Mouse (Mus musculus) left cerebral cortex, postnatal 36 days (tissue): ENCODE measurements around the gene Runx1. TPM values are rescaled to one million over a fixed set of nuclear protein-coding genes. Genes with fewer than 3 reads are reported as not detected.

Experiments
- DNase-seq, 2 experiments: peaks; one replicate each; pipeline ENCODE4 v3.0.0; 2021 to 2022; ENCODE audit warnings: low spot score in 2 of 2, mixed read lengths in 1 of 2
- intact Hi-C: fragments of 180-260 bp; cut with DNase I; formaldehyde crosslinking; loops from one replicate; pipeline ENCODE4 v1.15.1; 2025
- total RNA-seq, 2 experiments: library from RNA; stranded (reverse); gene quantifications; 2 replicates each; pipeline ENCODE4 v1.2.3; 2021

The Runx1 gene
- total RNA-seq, 2 experiments from 2014 or later: 1.1 TPM

GRCm38 (mm10) chr16:92602504-92602903 lies 223.4 kb downstream of the Runx1 start:
- DNase-seq: no peak
- intact Hi-C loops: no loop called here

GRCm38 (mm10) chr16:92601270-92601826 lies 224.6 kb downstream of the Runx1 start:
- intact Hi-C loops: no loop called here
- DNase-seq: no peak

- intact Hi-C loops: no loop called here
- DNase-seq: no peak
Measured at GRCm38 (mm10) chr16:92599451-92599850, 226.5 kb downstream of the Runx1 start.

GRCm38 (mm10) chr16:92597655-92598054 lies 228.3 kb downstream of the Runx1 start:
- no peak for DNase-seq
- intact Hi-C loops: no loop called here

- intact Hi-C loops: no loop called here
- no peak for DNase-seq
Measured at GRCm38 (mm10) chr16:92592207-92592606, 233.7 kb downstream of the Runx1 start.

GRCm38 (mm10) chr16:92591783-92592182 lies 234.2 kb downstream of the Runx1 start:
- intact Hi-C loops: no loop called here
- no peak for DNase-seq

GRCm38 (mm10) chr16:92587836-92588235 lies 238.1 kb downstream of the Runx1 start:
- DNase-seq: no peak
- intact Hi-C loops: no loop called here

- DNase-seq: no peak
- intact Hi-C loops: no loop called here
Measured at GRCm38 (mm10) chr16:92581767-92582166, 244.2 kb downstream of the Runx1 start.

- intact Hi-C loops: no loop called here
- DNase-seq: no peak
Measured at GRCm38 (mm10) chr16:92580981-92581380, 245.0 kb downstream of the Runx1 start.

- intact Hi-C loops: no loop called here
- no peak for DNase-seq
Measured at GRCm38 (mm10) chr16:92578915-92579653, 246.9 kb downstream of the Runx1 start.

GRCm38 (mm10) chr16:92577381-92577780 lies 248.6 kb downstream of the Runx1 start:
- intact Hi-C loops: no loop called here
- DNase-seq: no peak

- intact Hi-C loops: no loop called here
- DNase-seq: no peak
Measured at GRCm38 (mm10) chr16:92575792-92576191, 250.2 kb downstream of the Runx1 start.

- intact Hi-C loops: no loop called here
- DNase-seq: no peak
Measured at GRCm38 (mm10) chr16:92573193-92573592, 252.8 kb downstream of the Runx1 start.

- no peak for DNase-seq
- intact Hi-C loops: no loop called here
Measured at GRCm38 (mm10) chr16:92571246-92571645, 254.7 kb downstream of the Runx1 start.

- no peak for DNase-seq
Measured at GRCm38 (mm10) chr16:92566146-92566545, 259.8 kb downstream of the Runx1 start.

GRCm38 (mm10) chr16:92565708-92566107 lies 260.2 kb downstream of the Runx1 start:
- DNase-seq: peak; percentile 72 to 84
- intact Hi-C loops: loop anchor here (2.0 to 10.0 kb wide), 4 partner anchors 133 to 887 kb away; no protein-coding TSS in a partner anchor

More at GRCm38 (mm10) chr16:92566146-92566545, 259.8 kb downstream of the Runx1 start:
- intact Hi-C loops: loop anchor here (5.0 to 10.0 kb wide), 2 partner anchors 569 to 886 kb away; no protein-coding TSS in a partner anchor

- no peak for DNase-seq
- intact Hi-C loops: loop anchor here (2.0 to 10.0 kb wide), 4 partner anchors 134 to 887 kb away; no protein-coding TSS in a partner anchor
Measured at GRCm38 (mm10) chr16:92565291-92565690, 260.7 kb downstream of the Runx1 start.

GRCm38 (mm10) chr16:92555051-92555450 lies 270.9 kb downstream of the Runx1 start:
- no peak for DNase-seq
- intact Hi-C loops: no loop called here

- intact Hi-C loops: no loop called here
- DNase-seq: no peak
Measured at GRCm38 (mm10) chr16:92552858-92553257, 273.1 kb downstream of the Runx1 start.

GRCm38 (mm10) chr16:92552106-92552382 lies 273.9 kb downstream of the Runx1 start:
- no peak for DNase-seq
- intact Hi-C loops: no loop called here
